Mouse (Mus musculus) c-Kit-positive CD71-negative TER-119-negative erythroid progenitor cells, embryonic 14.5 days (primary cell): ENCODE measurements around the gene Lrrk1.

Source experiments
- DNase-seq: peaks from one replicate; pipeline ENCODE4 v3.0.0-alpha.2; 2013; ENCODE audit warnings: low read depth

Gene Lrrk1

GRCm38 (mm10) chr7:66387813-66388521 is at the start of gene Lrrk1:
Lrrk1 (minus strand) TSS chr7:66388350.
- peak; percentile 46 for DNase-seq

GRCm38 (mm10) chr7:66434453-66434935 is 46.3 kb upstream of the Lrrk1 start:
- DNase-seq, result peak; percentile 37

- DNase-seq, result no peak
Measured at GRCm38 (mm10) chr7:66427437-66428161, 39.4 kb upstream of the Lrrk1 start, which contains the start of gene Aldh1a3. Aldh1a3 (minus strand) TSS chr7:66427517.

- DNase-seq, result no peak
Measured at GRCm38 (mm10) chr7:66427053-66427436, 38.9 kb upstream of the Lrrk1 start.

GRCm38 (mm10) chr7:66421903-66422302 is 33.8 kb upstream of the Lrrk1 start:
- no peak for DNase-seq

GRCm38 (mm10) chr7:66418981-66419380 is 30.8 kb upstream of the Lrrk1 start:
- DNase-seq, result no peak

GRCm38 (mm10) chr7:66416829-66417228 is 28.7 kb upstream of the Lrrk1 start:
- DNase-seq, result no peak

GRCm38 (mm10) chr7:66413093-66413492 is 24.9 kb upstream of the Lrrk1 start:
- DNase-seq, result no peak

- DNase-seq, result no peak
Measured at GRCm38 (mm10) chr7:66409433-66409832, 21.3 kb upstream of the Lrrk1 start.

- no peak for DNase-seq
Measured at GRCm38 (mm10) chr7:66406971-66407370, 18.8 kb upstream of the Lrrk1 start.

- DNase-seq, result no peak
Measured at GRCm38 (mm10) chr7:66405951-66406721, 18.0 kb upstream of the Lrrk1 start.

- no peak for DNase-seq
Measured at GRCm38 (mm10) chr7:66405541-66405940, 17.4 kb upstream of the Lrrk1 start.

GRCm38 (mm10) chr7:66404802-66405201 is 16.7 kb upstream of the Lrrk1 start:
- DNase-seq, result no peak

- DNase-seq, result no peak
Measured at GRCm38 (mm10) chr7:66404141-66404540, 16.0 kb upstream of the Lrrk1 start.

- DNase-seq, result no peak
Measured at GRCm38 (mm10) chr7:66402876-66403275, 14.7 kb upstream of the Lrrk1 start.

- DNase-seq, result no peak
Measured at GRCm38 (mm10) chr7:66401605-66402004, 13.5 kb upstream of the Lrrk1 start.

GRCm38 (mm10) chr7:66397288-66397687 is 9.1 kb upstream of the Lrrk1 start:
- DNase-seq, result no peak

- DNase-seq, result peak; percentile 60
Measured at GRCm38 (mm10) chr7:66388621-66389532, 727 bp upstream of the Lrrk1 start.

- DNase-seq, result no peak
Measured at GRCm38 (mm10) chr7:66387419-66387812, 734 bp downstream of the Lrrk1 start.

GRCm38 (mm10) chr7:66386411-66386810 is 1.7 kb downstream of the Lrrk1 start:
- DNase-seq, result no peak

- no peak for DNase-seq
Measured at GRCm38 (mm10) chr7:66385826-66386225, 2.3 kb downstream of the Lrrk1 start.
